Mouse (Mus musculus): ENCODE data around the gene Kcnh2.

- TF ChIP-seq POLR2A (IDR thresholded peaks at IDR 0.05; ENCODE audit: low read depth, low read length) (no peak), CTCF (IDR thresholded peaks at IDR 0.05; ENCODE audit: extremely low read depth, insufficient read length, insufficient replicate concordance, low read depth, low read length) (no peak)
Observed at GRCm38 (mm10) chr5:24366426-24366825, 15.0 kb upstream of the Kcnh2 start.

Measured in small intestine, adult 2 months (tissue).